Mouse (Mus musculus) adrenal gland, adult (tissue): ENCODE results near the gene Tbx3.

ENCODE experiments used
- DNase-seq, 2 experiments: peaks; one replicate each; pipeline ENCODE4 v3.0.0; 2022 to 2023; ENCODE audit warnings: low spot score in 1 of 2; ENCODE audit not compliant: inconsistent age in 2 of 2

Gene Tbx3

GRCm38 (mm10) chr5:119676245-119676644 lies 5.8 kb downstream of the Tbx3 start:
- DNase-seq, result peak; percentile 53 to 82

- peak; percentile 37 to 83 for DNase-seq
These were observed 8.0 kb downstream of the Tbx3 start for GRCm38 (mm10) chr5:119678516-119678915.

- DNase-seq, result peak; percentile 25 to 72
These were observed 8.6 kb downstream of the Tbx3 start for GRCm38 (mm10) chr5:119679084-119679483.

- peak; percentile 9 to 57 for DNase-seq
These were observed 9.3 kb downstream of the Tbx3 start for GRCm38 (mm10) chr5:119679614-119680328.

GRCm38 (mm10) chr5:119680329-119681010 lies 10.0 kb downstream of the Tbx3 start:
- DNase-seq, result peak; percentile 73 to 86

- DNase-seq, result peak; percentile 43 to 82
These were observed 10.8 kb downstream of the Tbx3 start for GRCm38 (mm10) chr5:119681011-119681832.

GRCm38 (mm10) chr5:119681833-119682210 lies 11.4 kb downstream of the Tbx3 start:
- peak; percentile 60 to 84 for DNase-seq

GRCm38 (mm10) chr5:119682646-119683515 lies 12.4 kb downstream of the Tbx3 start:
- peak; percentile 78 to 91 for DNase-seq

GRCm38 (mm10) chr5:119683861-119684260 lies 13.4 kb downstream of the Tbx3 start:
- peak; percentile 14 to 68 for DNase-seq

- peak; percentile 67 to 89 for DNase-seq
These were observed 14.4 kb downstream of the Tbx3 start for GRCm38 (mm10) chr5:119684701-119685391.

- peak; percentile 89 to 94 for DNase-seq
These were observed 15.2 kb downstream of the Tbx3 start for GRCm38 (mm10) chr5:119685446-119686198.

- peak; percentile 77 to 90 for DNase-seq
These were observed 15.9 kb downstream of the Tbx3 start for GRCm38 (mm10) chr5:119686199-119686964.

GRCm38 (mm10) chr5:119687005-119687855 lies 16.8 kb downstream of the Tbx3 start:
- peak; percentile 65 to 80 for DNase-seq

GRCm38 (mm10) chr5:119687856-119688206 lies 17.4 kb downstream of the Tbx3 start:
- peak; percentile 12 to 35 for DNase-seq

GRCm38 (mm10) chr5:119688306-119688705 lies 17.8 kb downstream of the Tbx3 start:
- DNase-seq, result peak; percentile 23 to 59

- DNase-seq, result peak; percentile 14 to 52
These were observed 18.5 kb downstream of the Tbx3 start for GRCm38 (mm10) chr5:119688914-119689420.

- DNase-seq, result peak; percentile 36 to 59
These were observed 19.0 kb downstream of the Tbx3 start for GRCm38 (mm10) chr5:119689501-119689900.
